Mouse (Mus musculus) right cerebral cortex, adult 18-20 months (tissue): ENCODE results near the gene Doc2a.

Source experiments
- DNase-seq: peaks from one replicate; pipeline ENCODE4 v3.0.0; 2022; ENCODE audit warnings: mixed read lengths

Gene Doc2a

DNA sequence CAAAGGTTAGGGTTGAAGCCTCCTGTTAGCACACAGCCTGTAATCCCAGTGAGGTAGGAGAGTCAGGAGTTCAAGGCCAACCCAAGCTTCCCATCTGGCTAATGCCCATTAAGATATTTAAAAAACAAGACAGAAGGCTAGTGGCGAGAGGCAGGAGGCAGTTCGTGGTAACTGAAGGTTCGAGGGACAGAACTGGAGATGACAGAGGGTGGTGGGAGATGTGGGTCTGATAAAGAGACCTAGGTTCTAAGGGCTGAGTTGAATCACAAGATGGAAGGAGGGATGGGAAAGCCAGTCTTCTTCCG, at the start of gene Doc2a:
Doc2a (plus strand) TSS at position 301 of the 305 bp plus-strand sequence.
- no peak for DNase-seq

GRCm38 (mm10) chr7:126798127-126799049, 48.8 kb upstream of the Doc2a start:
- DNase-seq: no peak

GRCm38 (mm10) chr7:126799050-126799467, 48.2 kb upstream of the Doc2a start:
- peak; percentile 99 for DNase-seq

- peak; percentile 57 for DNase-seq
Observed at GRCm38 (mm10) chr7:126799468-126800268, 47.5 kb upstream of the Doc2a start.

DNA sequence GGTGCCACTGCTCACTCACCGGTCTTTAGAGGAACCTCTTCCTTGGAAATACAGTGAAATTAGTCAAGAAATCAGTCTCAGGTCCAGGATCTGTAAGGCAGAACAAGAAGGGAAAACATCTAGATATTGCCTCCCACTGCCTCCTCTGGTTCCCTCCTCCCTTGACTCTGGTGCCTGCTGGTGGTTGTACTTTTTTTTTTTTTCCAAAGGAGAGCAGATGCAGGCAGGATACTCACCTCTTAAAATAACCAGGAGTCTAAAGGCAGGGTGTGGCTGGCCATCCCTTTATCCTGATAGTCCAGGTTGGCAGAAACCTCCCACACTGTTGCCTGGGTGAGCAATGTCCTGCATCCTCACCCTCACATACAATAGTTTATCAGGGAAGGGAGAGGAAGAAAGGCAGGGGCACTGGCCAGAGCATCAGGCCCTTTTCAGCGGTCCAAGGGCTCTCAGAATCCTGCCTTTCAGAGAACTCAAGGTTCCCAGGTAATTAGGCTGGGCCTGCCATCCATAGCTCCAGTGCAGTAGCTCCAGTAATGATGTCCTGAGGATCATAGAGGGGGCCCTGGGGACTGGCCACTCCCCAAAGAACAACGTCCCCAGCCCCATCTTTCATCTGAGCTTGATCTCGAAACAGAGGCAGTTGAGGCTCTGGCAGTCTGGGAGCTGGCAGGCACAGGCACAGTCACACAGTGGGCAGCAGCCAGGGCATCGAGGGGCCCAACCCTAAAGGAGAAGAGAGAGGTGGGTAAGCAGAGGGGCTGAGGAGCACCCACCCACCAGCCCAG, 46.8 kb upstream of the Doc2a start:
- no peak for DNase-seq

DNA sequence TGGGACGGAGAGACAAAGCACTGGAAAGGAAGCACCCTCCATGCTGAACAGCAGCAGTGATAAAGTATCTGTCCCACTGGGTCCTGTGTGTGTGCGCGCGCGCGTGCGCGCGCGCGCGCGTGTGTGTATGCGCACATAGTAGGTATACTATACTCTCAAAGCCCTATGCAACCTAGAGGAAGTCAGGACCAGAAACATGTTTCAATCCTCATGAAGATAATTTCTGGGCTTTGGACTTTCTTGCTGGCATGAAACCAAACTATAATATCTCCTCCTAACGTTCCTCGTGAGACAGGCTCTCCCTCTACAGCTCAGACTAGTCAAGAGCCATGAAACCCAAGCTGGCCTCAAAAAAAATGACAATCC, 46.2 kb upstream of the Doc2a start:
- DNase-seq: no peak

- no peak for DNase-seq
Observed at GRCm38 (mm10) chr7:126802134-126802889, 44.9 kb upstream of the Doc2a start.

DNA sequence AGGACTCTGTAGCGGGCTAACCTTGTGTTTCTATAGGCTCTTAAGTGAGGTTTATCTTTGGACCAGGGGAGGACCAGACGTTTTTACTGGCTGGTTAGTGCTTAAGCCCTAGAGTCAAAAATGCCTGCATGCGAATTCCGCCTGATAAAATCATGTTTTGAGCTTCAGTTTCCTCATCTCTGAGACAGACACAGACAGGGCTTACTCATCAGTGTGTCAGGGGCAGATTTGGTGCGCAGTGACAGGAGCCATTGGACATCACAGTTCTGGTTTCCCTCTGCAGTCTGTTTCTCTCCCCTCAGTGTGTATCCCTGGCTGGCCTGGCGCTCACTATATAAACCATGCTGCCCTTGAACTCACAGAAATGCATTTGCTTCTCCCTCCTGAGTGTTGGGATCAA, 44.0 kb upstream of the Doc2a start:
- DNase-seq: no peak

DNA sequence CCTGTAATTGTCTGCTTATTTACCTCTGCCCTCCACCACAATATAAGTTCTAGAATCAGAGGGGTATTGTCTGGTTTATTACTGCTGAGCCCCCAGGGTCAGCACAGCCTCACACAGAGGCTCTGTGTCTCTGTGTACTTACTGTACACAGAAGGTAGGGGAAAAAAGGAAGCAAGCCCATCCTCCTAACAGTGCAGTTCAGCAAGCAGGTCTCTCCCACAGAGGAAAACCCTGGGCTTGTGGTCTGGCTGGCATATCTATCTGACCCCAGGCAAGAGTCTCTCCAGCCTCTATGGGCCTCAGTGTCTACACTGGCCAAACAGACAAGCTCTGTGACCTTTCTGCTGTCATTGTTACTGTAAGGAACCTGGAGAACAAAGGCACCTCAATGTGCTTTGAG, 43.5 kb upstream of the Doc2a start:
- DNase-seq: no peak

GRCm38 (mm10) chr7:126806956-126807355, 40.3 kb upstream of the Doc2a start:
- DNase-seq: no peak

GRCm38 (mm10) chr7:126807405-126807804, 39.8 kb upstream of the Doc2a start:
- DNase-seq: no peak

DNA sequence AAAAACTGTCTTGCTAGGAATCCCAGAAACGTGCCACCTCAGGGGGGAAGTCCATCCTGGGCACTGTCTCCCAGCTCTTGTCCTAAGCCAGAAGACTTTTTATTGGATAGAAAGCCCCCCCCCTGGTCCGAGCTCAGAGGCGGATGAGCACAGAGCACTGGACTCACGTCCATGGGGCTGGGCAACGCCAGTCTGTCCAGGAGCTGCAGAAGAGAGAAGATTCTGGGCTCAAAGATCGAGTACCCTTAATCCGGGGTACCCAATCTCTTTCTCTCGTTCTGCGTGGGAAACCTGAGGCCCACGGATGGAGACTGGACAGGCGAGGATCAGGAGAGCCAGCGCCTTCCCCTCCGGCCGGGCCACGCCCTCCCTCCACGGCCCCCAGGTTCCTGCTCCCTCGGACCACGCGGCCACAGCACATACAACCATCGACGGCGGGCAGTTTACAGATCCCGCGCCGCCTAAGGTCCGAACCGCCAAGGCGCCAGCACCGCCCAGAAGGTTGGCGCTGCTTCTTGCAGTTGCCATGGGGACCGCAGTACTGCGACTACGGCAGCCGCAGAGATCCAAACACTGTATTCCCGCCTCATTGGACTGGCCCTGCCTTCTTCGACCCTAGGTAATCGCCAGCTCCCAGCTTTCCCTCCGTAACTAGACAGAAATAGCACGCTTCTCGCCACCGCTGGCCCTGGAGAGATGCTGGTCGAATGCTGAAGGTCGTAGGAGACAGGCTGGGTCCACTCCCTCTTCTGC, 38.3 kb upstream of the Doc2a start:
- DNase-seq: peak; percentile 95

DNA sequence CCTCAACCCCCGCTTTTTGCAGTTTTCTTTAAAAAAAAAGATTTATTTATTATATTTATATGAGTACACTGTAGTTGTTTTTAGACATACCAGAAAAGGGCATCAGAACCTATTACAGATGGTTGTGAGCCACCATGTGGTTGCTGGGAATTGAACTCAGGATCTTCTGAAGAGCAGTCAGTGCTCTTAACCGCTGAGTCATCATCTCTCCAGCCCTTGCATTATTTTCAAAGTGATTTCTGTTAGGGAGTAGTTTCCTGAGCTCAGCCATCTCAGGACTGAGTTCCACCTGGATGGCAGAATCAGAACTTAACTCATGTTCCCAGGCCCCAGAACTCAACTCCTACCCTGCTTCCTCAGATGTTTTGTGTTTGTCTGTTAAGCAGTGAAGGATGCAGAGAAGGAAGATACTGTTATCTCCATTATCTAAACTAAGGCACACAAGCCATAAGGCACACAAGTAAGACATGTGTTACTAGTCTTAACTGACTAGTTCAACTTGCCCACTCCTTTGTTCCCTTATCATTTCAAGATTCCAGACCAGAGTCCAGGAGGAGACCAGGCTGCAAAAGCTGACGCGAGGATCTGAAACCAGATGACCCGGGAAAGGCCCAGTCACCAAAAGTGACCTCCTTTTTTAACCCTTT, 37.4 kb upstream of the Doc2a start:
- DNase-seq: no peak

GRCm38 (mm10) chr7:126815726-126816222, 31.4 kb upstream of the Doc2a start:
- DNase-seq: no peak

GRCm38 (mm10) chr7:126816494-126816893, 30.7 kb upstream of the Doc2a start:
- DNase-seq: no peak

- DNase-seq: no peak
Observed at GRCm38 (mm10) chr7:126817595-126817994, 29.6 kb upstream of the Doc2a start.

GRCm38 (mm10) chr7:126818818-126819217, 28.4 kb upstream of the Doc2a start:
- DNase-seq: no peak

DNA sequence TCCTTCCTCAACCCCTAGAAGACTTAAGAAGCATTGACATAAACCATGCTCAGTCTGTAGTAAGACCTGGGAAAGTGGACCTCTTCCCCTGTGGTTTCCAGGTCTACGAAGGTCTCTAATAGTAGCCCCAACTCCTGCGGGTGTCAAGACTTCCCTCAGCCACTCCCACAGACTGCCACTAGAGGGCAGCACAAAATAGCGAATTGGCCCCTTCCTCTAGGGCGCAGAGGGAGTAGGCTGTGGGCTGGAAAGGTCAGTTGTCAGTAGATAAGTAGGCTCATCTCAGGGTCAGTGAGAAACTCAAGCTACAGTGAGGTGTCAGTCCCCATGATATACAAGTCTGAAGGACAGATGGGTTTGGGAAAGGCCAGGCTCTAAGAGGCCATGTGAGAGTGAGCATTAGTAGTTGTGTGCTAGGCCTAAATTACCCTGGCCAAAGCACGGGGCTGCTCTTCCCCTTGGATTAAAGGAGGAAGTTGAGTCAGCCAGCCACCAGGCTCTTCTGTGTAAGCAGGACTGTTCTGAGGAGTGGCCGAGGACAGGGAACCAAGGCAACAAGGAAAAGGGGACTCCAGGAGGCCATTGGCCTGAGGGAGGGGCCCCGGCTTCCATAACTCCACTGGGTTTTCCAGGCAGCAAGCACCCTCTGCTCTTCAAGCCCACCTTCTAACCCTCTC, 25.2 kb upstream of the Doc2a start:
- DNase-seq: peak; percentile 78

DNA sequence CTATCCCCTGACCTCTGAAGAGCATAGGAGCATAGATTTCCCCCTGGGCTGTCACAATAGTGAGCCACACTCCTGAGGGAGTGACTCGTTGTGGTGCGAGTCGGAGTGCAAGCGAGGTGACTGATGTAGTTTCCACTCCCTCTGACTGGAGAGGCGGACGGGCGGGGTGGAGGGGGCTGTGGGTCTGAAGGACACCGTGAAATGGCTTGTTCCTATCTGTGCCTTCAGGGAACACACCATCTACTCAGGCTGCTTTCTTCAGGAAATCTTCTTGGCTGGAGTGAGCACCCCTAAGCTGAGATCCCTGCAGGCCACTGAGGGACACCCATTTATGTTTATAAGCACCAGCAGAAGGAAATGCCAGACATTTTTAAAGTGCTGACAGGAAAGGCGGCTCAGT, 24.5 kb upstream of the Doc2a start:
- DNase-seq: no peak

GRCm38 (mm10) chr7:126823202-126823711, 24.0 kb upstream of the Doc2a start:
- DNase-seq: no peak
